Mouse (Mus musculus) E14TG2a.4 (cell line): ENCODE data around the gene Olfr301.
A peak's percentile ranks its signal among the peaks of the same experiment; 100 is the strongest.

ENCODE experiments used
- H3K27me3 ChIP-seq: 2 replicates; pipeline ENCODE4 v1.6.1; 2014; ENCODE audit warnings: low read length, control low read depth; ENCODE audit not compliant: insufficient read depth
- H3K36me3 ChIP-seq: 2 replicates; pipeline ENCODE4 v1.6.1; 2014; ENCODE audit warnings: low read length, control low read depth; ENCODE audit not compliant: insufficient read depth
- H3K4me1 ChIP-seq: replicated peaks from 2 replicates; pipeline ENCODE4 v1.6.1; 2014; ENCODE audit warnings: low read depth, low read length, control low read depth
- H3K4me3 ChIP-seq: replicated peaks from 2 replicates; pipeline ENCODE4 v1.5.1; 2014; ENCODE audit warnings: mild to moderate bottlenecking, low read length
- H3K9me3 ChIP-seq: 2 replicates; pipeline ENCODE4 v1.6.1; 2014; ENCODE audit warnings: low read length, control low read depth
- CTCF ChIP-seq: conservative IDR thresholded peaks from 2 replicates; pipeline ENCODE4 v1.5.1; 2014; ENCODE audit warnings: low read length
- NANOG ChIP-seq: IDR thresholded peaks from 2 replicates; pipeline ENCODE4 v1.6.1; 2014; ENCODE audit warnings: borderline replicate concordance, low read length, mixed read lengths
- POU5F1 ChIP-seq: IDR thresholded peaks from 2 replicates; pipeline ENCODE4 v1.6.1; 2014; ENCODE audit warnings: low read length, borderline replicate concordance

The Olfr301 gene

GRCm38 (mm10) chr7:86403546-86403945 lies at the start of gene Olfr301:
TSS of gene Olfr301 (plus strand) at chr7:86403846.
- Histone ChIP-seq H3K4me3 (no peak within 1 kb of the TSS), H3K27me3 (no peaks in the 10 kb centered on the region), H3K36me3 (no peaks in the 10 kb centered on the region), H3K9me3 (no peaks in the 10 kb centered on the region), H3K4me1 (no peaks in the 10 kb centered on the region)
- TF ChIP-seq NANOG: no peak
- TF ChIP-seq CTCF: no peak
- TF ChIP-seq POU5F1: no peak

GRCm38 (mm10) chr7:86366828-86367227 lies 36.8 kb upstream of the Olfr301 start, which contains the start of gene Olfr305:
TSS of gene Olfr305 (minus strand) at chr7:86366928.
- TF ChIP-seq NANOG: no peak
- TF ChIP-seq CTCF: no peak
- no peak for TF ChIP-seq POU5F1
- no peaks in the 10 kb centered on the region for H3K9me3 ChIP-seq
- H3K27me3 ChIP-seq: no peaks in the 10 kb centered on the region
- no peaks in the 10 kb centered on the region for H3K4me1 ChIP-seq
- no peak within 1 kb of the TSS for H3K4me3 ChIP-seq
- no peaks in the 10 kb centered on the region for H3K36me3 ChIP-seq

GRCm38 (mm10) chr7:86385769-86386168 lies 17.9 kb upstream of the Olfr301 start:
- Histone ChIP-seq H3K4me3 (no peak overlapping the region), H3K36me3 (no peaks in the 10 kb centered on the region), H3K4me1 (no peaks in the 10 kb centered on the region), H3K27me3 (no peaks in the 10 kb centered on the region), H3K9me3 (no peaks in the 10 kb centered on the region)
- TF ChIP-seq CTCF: peak; percentile 43
- no peak for TF ChIP-seq POU5F1

- H3K9me3 ChIP-seq: no peaks in the 10 kb centered on the region
- no peak for TF ChIP-seq NANOG
- no peak for TF ChIP-seq CTCF
- no peak for TF ChIP-seq POU5F1
- H3K4me1 ChIP-seq: no peaks in the 10 kb centered on the region
- no peaks in the 10 kb centered on the region for H3K27me3 ChIP-seq
- H3K36me3 ChIP-seq: no peaks in the 10 kb centered on the region
- H3K4me3 ChIP-seq: no peak within 1 kb of the TSS
These were observed 17.1 kb upstream of the Olfr301 start, which contains the start of gene Olfr304 for GRCm38 (mm10) chr7:86386558-86386957. TSS of gene Olfr304 (minus strand) at chr7:86386658.

- H3K4me3 ChIP-seq: no peak within 1 kb of the TSS
- no peaks in the 10 kb centered on the region for H3K36me3 ChIP-seq
- no peaks in the 10 kb centered on the region for H3K9me3 ChIP-seq
- no peaks in the 10 kb centered on the region for H3K4me1 ChIP-seq
- no peaks in the 10 kb centered on the region for H3K27me3 ChIP-seq
- TF ChIP-seq POU5F1 (no peak), CTCF (no peak), NANOG (no peak)
These were observed 6.0 kb upstream of the Olfr301 start, which contains the start of gene Olfr303 for GRCm38 (mm10) chr7:86397689-86398088. TSS of gene Olfr303 (minus strand) at chr7:86397789.

GRCm38 (mm10) chr7:86459621-86460020 lies 56.0 kb downstream of the Olfr301 start, which contains the start of gene Olfr299:
TSS of gene Olfr299 (plus strand) at chr7:86459921.
- Histone ChIP-seq H3K4me3 (no peak within 1 kb of the TSS), H3K27me3 (no peaks in the 10 kb centered on the region), H3K9me3 (no peaks in the 10 kb centered on the region), H3K4me1 (no peaks in the 10 kb centered on the region), H3K36me3 (no peaks in the 10 kb centered on the region)
- TF ChIP-seq CTCF (no peak), POU5F1 (no peak), NANOG (no peak)
